Mouse (Mus musculus): ENCODE results near the gene Armc2.

The Armc2 gene

DNA sequence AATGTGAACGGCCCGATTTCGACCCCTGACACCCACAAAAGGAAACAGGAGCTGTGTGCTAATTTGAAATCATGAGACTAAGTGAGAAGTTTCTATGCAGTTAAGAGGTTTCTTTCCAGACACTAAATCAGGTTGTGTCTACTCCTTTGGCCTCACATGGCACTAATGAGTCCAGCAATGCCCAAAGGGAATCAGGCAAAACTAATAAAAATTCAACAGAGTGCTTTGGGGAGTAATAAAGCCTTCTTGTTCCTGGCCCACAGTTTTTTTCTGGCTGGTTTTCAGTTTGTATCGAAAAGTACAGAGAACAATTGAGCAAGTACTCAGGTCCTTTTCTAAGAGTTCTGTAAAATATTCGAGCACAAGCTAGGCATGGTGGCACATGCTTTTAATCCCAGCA is 4.2 kb downstream of the Armc2 start:
- no peak for DNase-seq

DNA sequence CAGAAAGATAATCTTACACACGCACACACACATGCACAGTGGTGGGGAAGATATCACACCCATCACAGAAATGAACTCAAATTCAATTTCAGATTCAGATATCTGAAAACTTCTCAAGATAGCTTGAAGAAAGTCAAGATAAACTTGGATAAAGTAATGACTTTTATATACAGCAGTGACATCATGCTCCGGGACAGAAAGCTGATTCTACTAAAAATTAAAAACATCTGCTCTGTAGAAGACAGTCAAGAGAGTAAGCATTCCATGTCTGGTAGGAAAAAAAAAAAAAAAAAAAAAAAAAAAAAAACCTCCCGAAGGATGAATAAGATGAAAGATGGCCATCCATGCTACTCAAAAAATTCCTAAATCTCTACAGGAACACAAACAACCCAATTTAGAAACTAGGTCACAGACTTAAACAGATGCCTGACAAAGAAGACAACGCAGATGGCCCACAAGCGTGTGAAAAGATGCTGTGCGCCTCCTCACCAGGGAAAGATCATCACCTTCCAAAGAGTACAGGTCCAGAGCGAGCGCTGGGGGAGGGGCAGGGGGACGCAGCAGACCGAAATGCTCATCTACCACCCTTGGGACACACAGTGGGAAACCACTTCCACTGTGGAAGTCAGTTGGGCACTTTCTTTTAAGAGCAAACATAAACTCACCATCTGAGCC is 7.3 kb downstream of the Armc2 start:
- no peak for DNase-seq

DNA sequence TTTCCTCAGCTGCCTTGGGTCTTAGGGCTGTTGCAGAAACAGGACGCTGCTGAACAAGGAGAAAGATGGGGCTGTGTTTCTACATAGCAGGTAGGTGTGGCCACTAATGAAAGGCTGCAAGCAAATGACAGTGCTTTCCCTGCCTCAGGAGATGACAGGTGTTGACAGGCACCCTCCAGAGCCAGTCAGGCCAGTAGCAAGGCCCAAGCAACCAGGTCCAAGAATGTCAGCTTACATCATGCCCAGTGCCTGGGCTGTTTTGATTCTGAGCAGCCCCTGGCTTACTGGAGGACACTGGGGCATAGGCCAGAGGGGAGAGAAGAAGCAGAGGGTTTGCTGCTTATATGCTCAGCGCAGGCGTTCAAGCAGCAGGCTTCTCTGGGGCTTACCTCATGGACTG is 13.0 kb downstream of the Armc2 start:
- DNase-seq, result no peak

DNA sequence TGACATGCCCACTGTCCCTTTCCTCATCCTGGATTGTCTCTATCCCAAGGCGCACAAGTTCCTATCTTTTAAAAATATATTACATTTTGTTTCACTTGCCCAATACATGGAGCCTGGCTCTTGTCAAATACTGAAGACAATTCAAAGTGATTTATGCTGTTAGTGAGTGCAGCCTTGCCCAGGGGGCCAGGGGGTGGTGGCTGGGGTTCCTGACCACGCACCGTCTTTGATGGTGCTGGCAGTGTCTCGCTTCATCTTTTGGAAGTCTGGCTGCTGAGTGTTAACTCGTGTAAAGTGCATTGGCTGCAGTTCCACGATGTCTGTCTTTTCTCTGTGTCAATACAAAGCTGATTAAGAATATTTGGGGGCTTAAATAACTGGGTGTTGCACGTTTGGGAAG is 13.6 kb downstream of the Armc2 start:
- no peak for DNase-seq

DNA sequence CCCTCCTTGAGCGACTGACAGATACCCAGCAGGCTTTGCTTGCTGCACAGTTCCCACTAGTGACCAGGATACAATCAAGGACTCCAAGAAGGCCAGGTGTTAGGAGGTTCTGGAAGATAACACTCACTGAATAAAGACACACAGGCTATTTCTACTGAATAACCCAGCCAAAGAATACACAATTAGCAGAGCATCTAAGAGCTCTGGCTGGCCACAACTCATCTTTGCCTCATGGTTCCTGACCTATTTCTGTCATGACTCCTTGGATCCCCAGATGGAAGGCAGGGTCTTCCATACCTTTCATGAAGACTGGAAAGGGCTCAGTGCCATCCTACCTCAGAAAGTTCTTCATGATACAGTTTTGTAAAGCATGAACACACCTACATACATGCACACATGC is 14.2 kb downstream of the Armc2 start:
- DNase-seq, result no peak

DNA sequence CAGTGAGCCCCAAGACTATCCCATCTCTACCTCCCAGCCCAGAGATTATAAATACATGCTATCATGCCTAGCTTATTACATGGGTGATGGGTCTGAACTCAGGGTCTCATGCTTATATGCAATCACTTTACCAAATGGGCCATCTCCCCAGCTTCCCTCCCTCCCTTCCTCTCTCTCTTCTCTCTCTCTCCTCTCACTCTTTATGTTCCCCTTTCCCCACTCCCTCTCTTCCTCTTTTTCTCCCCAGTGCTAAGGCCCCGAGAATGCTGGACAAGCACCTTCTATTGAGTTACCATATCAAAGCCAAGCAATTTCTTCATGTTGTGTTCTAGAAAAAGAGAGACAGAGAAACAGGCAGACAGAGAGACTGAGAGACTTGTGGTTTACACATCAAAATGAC is 14.7 kb downstream of the Armc2 start:
- no peak for DNase-seq

DNA sequence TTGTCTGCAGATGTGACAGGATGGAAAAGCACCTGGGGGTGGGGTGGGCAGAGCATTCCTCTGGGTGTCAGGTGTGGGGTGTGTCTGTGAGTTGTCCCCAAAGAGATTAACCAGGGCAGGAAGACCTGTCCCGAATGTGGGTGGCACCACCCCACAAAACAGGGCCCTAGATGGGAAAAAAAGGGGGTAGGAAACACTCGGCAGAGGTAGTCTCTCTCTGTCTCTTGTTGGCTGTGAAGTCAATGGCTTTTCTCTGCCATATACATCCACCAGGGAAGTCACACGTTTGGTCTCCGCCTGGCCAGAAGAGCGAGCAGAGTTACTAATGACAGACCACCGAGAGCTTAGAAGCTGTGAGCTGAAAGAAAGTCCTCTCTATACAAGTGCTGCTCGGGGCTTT is 15.8 kb downstream of the Armc2 start:
- no peak for DNase-seq

DNA sequence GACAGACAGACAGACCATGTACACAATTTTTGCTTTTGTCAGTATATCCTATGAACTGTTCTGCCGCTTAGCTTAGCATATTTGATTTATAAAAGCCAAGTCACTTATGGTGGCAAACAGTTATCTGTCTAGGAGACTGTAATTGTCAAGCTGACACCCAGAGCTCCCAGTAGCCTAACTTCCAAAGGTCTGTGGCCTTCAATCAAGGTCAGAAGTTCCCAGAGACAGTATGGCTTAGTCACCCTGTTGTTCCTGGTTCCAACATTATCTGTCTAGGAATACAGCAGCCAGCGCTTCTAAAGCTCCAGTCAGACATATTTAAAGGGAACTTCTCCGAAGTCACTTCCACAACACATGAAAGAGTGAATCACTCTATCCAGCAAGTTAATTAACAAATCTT is 17.0 kb downstream of the Armc2 start:
- DNase-seq, result no peak

DNA sequence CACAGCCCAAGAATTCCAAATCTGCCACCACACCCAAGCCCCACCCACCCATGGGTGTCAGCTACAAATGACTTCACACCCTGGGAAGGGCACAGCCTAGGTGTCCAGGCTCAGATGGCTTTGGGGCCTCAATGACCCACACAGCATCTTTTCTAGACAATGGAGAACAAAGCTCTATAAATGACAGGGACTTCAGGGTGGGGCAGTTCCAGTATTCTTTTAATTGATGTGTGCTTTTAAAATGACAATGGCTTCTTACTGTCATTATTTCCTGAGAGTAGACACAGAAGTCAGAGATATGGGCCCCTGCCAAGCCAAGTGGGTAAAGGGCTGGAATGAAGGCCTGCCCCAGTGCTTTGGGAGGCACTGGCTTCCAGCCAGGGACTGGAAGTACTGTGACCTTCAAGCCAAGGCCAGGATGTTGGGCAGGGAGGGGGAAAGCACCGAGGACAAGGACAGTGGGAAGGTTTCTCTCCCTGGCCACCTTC is 20.5 kb downstream of the Armc2 start:
- no peak for DNase-seq

DNA sequence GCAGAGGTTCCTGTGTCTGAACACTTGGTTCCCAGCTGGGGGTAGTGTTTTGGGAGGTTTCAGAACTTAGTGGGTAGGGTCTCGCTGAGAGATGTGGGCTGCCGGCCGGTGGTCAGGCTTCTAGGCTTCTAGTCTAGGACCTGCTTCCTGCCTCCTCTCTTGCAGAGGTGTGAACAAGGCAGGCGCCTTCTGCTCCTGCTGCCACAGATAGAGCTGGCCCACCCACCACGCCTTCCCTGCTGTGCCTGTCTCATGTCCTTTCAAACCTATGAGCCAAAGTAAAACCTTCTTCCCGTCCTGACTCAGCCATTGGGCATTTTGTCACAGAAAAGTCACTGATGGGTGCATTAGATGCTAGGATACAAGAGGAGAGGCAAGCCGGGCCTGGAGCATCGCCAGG is 22.1 kb downstream of the Armc2 start:
- DNase-seq, result no peak

DNA sequence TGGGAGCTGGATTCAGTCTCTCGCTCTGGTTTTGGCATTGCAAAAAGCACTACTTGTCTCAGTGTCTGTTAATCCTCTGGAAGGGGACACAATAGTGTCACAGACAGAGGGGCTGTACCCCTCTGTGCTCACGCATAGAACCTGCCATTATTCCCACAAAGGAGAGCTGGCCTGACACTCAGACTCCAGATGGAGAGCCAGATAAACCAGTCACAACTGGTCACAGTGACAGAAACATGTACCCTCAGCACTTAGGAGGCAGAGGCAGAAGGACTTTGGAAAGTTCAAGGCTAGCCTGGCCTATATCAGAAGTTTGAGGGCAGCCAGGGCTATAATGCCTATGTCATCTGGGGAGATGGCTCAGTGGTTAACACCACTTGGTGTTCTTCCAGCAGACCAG is 23.2 kb downstream of the Armc2 start:
- DNase-seq, result no peak

DNA sequence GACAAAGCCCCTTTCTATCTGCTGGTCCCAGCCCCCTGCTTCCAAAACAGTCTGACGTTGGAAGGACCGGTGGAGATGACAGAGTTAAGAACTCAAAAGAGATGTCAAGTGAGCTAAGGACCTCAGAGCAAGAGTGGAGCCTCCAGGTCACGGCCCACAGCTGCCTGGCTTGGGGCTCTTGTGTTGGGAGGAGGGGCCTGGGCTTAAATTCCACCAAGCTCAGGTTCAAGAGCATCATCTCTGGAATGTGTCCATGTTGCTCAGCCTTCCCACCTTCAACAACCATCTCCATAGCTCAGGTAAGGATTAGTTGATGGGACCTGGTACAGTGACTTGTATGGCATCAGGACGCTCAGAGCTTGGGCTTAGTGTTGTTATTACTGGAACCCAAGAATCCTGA is 23.7 kb downstream of the Armc2 start:
- no peak for DNase-seq

DNA sequence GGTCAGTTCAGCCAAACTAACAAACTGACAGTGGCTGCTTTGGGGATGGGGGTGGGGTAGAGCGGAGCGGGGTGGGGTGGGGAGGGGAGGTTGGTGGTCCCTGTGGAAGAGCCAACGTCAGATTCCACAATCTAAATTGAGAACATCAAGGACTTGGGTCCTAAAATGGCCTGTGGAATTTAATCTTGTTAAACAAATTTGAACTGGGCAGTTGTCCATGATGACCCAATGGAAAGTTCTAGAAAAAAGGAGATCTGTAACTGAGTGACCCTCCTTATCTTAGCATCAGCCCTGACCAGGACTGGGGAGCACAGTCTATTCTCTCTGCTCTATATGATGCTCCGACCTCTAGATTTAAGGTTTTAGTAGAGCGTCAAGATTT is 26.2 kb downstream of the Armc2 start:
- DNase-seq, result no peak

DNA sequence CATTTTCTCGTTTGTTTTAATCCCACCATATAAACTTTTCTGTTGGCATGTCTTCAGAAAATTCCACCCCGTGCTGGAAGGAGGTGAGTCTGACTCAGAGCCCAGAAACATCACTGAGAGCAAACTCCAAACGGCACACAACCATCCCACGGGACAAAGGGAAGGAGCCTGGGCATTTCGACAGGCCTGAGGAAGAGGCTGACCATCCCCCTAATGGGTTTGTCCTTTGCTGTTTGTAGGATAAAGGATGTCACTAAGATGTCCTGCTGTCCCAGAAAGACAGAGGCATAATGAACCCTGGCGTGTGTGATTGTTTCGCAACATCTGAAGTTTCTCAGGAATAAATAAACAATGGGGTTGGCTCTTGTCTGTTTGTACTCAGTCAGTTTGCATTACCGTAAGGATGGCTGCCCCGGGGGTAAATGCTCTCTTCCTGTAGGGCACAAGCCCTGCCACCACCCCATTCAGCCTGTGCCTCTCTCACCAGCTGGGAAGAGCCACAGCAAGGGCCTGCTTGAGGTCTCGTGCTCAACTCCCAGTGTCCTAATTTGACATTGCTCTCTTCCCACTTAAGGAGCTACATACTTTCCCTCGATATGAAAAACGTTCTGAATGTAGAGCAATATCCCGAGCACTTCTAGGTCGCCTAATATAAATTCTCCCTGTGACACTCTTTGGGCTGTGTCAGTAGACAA is 26.7 kb downstream of the Armc2 start:
- no peak for DNase-seq

DNA sequence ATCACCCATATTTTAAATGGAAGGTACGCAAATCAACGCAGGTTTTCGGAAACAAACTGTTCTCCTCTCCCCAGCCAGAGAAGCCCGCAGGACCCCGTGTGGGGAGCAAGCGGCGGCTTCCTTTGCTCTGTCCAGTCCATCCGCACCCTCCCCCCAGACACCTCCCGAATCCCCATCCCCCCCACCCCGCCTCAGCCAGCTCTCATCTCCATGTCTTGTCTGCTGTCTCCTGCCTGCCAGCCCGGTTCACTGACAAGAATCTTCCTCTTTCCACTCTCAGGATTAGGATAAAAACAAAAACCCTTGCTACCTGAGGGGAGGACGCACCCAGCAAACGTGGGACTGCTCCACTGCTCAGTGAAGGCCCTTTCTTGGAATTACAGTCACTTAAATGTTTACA is 27.3 kb downstream of the Armc2 start:
- no peak for DNase-seq

DNA sequence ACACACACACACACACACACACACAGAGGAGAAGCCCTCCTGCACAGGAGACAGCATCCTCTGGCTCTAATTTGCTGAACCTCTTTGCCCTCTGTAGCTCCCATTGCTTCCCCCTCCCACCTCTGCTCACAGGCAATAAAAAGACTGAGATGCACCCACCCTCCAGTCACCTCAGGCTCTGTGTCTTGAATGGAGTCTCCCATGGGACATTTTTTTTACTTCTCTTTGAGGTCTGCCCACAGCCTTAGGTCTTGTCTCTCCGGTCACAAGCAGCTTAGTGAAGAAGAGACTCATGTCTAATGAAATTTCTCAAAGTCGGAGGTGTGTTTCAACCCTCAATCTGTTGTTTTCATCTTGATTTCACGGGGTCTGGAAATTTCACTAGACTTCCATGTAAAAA is 29.3 kb downstream of the Armc2 start:
- DNase-seq, result no peak

DNA sequence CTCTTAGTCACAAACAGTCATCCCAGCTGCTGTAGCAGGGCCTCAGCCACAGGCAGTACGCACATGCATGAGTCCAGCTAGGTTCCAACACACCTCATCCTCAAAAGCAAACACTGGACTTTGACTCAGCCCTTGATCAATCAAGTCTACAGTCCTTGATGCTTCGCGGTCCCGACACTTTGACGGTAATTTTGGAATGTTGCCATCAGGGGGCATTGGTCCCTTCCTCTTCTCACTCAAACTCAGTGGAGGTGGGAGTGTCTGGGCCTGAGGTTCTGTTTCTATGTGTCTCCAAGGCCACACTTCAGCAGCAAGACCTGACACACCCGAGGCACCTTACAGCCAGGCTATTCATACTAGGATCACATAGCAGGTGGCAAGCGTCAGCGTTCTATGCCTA is 32.1 kb downstream of the Armc2 start:
- DNase-seq, result no peak

DNA sequence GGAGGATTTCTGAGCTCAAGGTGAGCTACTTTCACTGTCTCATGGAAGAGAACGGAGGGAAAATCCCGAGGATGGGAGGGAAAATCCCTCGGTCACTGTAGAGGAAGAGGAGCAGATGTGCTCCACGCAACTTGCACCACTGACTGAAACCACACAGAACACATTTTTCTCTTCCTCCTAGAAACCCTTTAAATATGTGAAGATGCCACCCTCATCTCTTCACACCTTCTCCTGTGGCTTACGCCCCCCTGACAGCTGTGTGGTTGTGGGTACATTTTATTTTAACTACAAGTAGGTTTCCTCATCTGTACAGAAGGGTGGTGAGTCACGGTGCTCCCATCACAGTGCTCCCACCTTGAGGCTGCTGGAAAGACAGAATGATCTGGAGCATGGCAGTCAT is 34.0 kb downstream of the Armc2 start:
- no peak for DNase-seq

DNA sequence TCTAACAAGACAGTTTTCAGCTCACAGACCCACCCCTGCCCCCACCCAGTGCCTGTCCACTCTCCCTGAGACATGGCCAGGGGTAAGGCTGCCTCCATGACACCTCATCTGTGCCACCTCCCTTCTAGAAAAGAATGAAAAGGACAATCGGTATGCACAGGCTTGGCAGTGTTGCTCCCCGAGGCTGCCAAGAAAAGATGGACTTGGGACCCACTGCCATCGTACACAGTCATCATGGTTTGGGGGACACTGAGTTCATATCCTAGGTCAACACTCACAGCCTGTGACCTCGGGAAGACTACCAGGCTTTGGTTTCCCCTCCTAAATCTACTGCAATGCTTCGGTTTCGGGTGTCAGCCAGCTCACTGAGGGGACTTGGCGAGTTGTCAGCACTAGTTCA is 35.4 kb downstream of the Armc2 start:
- no peak for DNase-seq

DNA sequence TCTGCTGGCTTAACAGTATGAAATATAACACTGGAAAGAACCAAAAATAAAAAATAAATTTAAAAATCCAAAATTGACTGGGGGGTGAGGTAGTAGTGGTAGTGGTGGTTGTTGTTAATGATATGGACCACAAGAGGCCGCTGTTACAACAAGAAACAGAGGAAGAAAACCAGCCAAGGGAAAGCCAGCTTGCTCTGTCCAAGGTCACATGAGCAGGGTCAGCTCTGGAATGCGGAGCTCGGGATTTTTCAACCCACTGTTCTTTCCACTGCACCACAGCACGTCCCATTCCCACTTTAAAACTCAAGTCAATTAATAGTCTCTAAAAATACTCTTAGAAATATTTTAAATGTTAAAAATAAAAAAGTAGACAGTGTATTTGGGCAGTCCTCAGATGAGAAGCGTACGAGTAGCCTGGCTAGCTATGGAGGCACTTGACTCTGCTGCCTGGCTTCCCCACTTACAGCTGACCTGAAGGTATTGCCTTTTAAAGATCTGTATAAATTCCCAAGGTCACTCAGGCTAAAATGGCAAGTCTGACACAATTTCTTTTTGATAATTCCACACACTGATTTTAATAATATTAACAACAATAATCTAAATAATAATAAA is 37.4 kb downstream of the Armc2 start:
- peak in 1 of 2 experiments; percentile 47 for DNase-seq

DNA sequence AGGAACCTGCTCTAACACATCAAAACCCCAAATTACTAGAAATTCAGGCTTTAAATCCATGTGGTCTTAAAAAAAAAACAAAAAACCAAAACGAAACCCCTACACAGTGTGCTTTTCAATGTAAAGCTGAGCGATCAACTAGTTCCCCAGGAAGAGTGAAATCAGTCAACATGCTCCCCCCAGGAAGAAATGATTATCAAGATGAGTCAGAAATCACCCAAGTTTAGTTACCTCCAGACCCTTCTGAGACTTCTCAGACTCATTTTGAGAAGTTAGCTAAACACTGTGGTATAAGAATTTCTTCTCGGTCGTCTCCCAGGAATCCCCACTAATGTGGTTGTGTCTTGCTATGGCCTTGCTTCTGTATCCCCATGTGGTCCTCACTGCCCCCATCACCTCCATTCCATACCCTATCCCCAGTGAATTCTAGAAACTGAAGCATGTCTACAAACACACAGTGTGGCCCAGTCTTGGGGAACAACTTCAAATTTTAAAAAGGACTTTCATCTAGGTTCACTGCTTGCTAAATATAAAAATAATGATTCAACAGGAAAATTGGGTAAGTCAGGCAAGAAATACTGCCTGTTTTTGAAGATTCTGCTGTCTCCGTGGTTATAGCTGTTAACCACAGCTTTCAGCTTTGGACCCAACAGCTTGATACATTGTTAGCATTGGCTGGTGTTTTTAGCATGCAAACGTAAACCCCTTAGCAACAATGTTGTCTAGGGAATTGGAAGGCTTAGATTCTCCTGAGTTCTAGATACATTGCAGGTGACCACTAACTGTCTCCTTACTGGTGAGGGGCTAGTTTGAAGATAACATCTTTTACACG is 39.6 kb downstream of the Armc2 start:
- no peak for DNase-seq

DNA sequence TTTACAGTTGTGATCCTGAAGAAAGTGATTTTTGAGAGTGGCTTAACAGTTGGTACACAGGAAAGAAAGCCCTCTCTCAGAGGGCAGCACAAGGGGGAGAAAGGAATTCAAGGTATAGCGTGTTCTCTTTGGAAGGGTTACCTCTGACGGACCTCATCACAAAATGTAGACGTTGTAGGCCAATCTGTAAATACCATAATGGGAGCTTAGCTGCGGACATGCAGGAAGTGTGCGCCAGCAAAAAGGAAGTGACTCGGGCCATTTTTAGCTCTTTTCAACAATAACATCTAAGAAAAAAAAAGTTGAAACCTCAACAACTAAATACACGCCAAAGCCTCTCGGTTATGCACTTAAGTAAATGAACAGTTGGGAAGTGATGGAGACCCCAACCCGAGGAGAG is 45.6 kb downstream of the Armc2 start:
- DNase-seq, result no peak

DNA sequence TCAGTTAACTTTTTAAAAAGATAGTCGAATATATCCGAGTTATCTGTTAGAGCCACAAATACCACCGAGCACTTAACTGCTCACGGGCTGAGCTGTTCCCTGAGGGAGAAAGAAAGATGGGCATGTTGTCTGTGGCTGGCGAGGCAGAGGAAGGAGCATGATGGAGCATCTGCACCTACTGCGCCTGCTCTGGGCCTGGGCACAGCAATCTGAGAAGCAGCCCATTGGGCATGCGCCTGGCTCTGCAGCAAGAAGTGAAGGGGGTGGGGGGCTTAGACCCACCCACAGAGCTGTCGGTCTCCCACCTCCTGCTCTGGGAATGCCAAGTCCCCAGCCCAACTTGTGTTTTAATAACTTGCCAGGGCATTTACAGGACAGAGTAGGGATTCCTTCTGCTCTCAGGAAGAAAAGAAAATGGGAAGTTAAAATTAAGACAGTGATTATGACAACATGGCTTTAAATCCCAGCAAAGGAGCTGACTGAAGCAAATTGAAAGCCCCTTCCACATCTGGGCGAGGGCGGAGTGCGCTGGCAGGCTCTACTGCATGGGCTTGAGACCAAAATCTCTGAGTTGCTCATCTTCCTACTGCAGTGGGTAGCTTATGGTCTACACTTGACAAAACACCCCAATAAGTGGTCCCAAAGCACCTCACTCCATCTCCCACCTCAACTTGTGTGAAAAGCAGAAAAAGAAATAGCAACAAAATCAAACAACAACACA is 50.2 kb downstream of the Armc2 start:
- DNase-seq, result no peak

All from spleen, adult 18-20 months (tissue).